Mouse (Mus musculus) limb, embryonic 11.5 days (tissue): ENCODE data around the gene Klk13. TPM values are rescaled to one million over a fixed set of nuclear protein-coding genes. Genes with fewer than 3 reads are reported as not detected.

Source experiments
- ATAC-seq: fragments of 200-750 bp; cut with Nextera tagmentation; 2 replicates; pipeline ENCODE4 v1.8.0; 2017; ENCODE audit warnings: low read depth; ENCODE audit not compliant: insufficient number of reproducible peaks, low FRiP score, low TSS enrichment
- DNase-seq: peaks from one replicate; pipeline ENCODE4 v3.0.0-alpha.2; 2015; ENCODE audit warnings: low spot score
- H3K27ac ChIP-seq: fragments of 300-500 bp; sonication (generic); replicated peaks from 2 replicates; pipeline ENCODE4 v1.5.1; 2014; ENCODE audit warnings: low read depth, mild to moderate bottlenecking, low read length
- H3K27me3 ChIP-seq: fragments of 300-500 bp; sonication (generic); 2 replicates; pipeline ENCODE4 v1.6.1; 2014; ENCODE audit warnings: mild to moderate bottlenecking, low read length, mixed read lengths; ENCODE audit not compliant: control insufficient read depth, insufficient read depth
- H3K36me3 ChIP-seq: fragments of 300-500 bp; sonication (generic); 2 replicates; pipeline ENCODE4 v1.6.1; 2014; ENCODE audit warnings: mild to moderate bottlenecking, low read length, moderate library complexity, mixed read lengths; ENCODE audit not compliant: control insufficient read depth, insufficient read depth
- H3K4me1 ChIP-seq: fragments of 300-500 bp; sonication (generic); 2 replicates; pipeline ENCODE4 v1.6.1; 2014; ENCODE audit warnings: low read length, mixed read lengths; ENCODE audit not compliant: control insufficient read depth, insufficient read depth
- H3K4me2 ChIP-seq: fragments of 300-500 bp; sonication (generic); 2 replicates; pipeline ENCODE4 v1.6.1; 2014; ENCODE audit warnings: low read depth, mild to moderate bottlenecking, moderate library complexity; ENCODE audit not compliant: severe bottlenecking
- H3K4me3 ChIP-seq: fragments of 300-500 bp; sonication (generic); 2 replicates; pipeline ENCODE4 v1.5.1; 2014; ENCODE audit warnings: low read depth, low read length
- H3K9ac ChIP-seq: fragments of 300-500 bp; sonication (generic); 2 replicates; pipeline ENCODE4 v1.6.1; 2014; ENCODE audit warnings: mild to moderate bottlenecking, low read length
- H3K9me3 ChIP-seq: fragments of 300-500 bp; sonication (generic); 2 replicates; pipeline ENCODE4 v1.6.1; 2016; ENCODE audit warnings: low read length; ENCODE audit not compliant: control insufficient read depth
- WGBS: fragments of 180-500 bp; shearing (Covaris S2); extraction: QIAGEN DNeasy Blood & Tissue Kit; methylation state at CpG from one replicate; pipeline ENCODE4 v1.1.7; 2014; 5-methylcytosine and 5-hydroxymethylcytosine counted together
- polyA plus RNA-seq: library from polyadenylated mRNA; unstranded; fragments of >200 nt; fragmentation: Nextera tagmentation; extraction: Ambion mirVana; gene quantifications from 2 replicates; pipeline ENCODE4 v1.2.1, GENCODE M21; 2014

Klk13 gene
- polyA plus RNA-seq, 1 experiment from 2014 or later = 1.0 TPM

GRCm38 (mm10) chr7:43752806-43753205 is 40.4 kb downstream of the Klk13 start:
- Histone ChIP-seq H3K9ac (no peak overlapping the region), H3K27me3 (no peaks in the 10 kb centered on the region), H3K36me3 (no peaks in the 10 kb centered on the region), H3K4me2 (no peak overlapping the region), H3K4me3 (no peak overlapping the region), H3K9me3 (no peaks in the 10 kb centered on the region), H3K27ac (no peak overlapping the region), H3K4me1 (no peaks in the 10 kb centered on the region)
- 71% methylated on average over 2 of the region's 2 CpGs for WGBS
- ATAC-seq = no peak
- no peak for DNase-seq

GRCm38 (mm10) chr7:43766484-43766883 is 54.1 kb downstream of the Klk13 start:
- no peak for ATAC-seq
- H3K4me1 ChIP-seq = no peaks in the 10 kb centered on the region
- H3K9ac ChIP-seq = no peak overlapping the region
- no peak for DNase-seq
- no peaks in the 10 kb centered on the region for H3K36me3 ChIP-seq
- H3K4me2 ChIP-seq = no peak overlapping the region
- no peak overlapping the region for H3K4me3 ChIP-seq
- no peak overlapping the region for H3K27ac ChIP-seq
- H3K27me3 ChIP-seq = no peaks in the 10 kb centered on the region
- 57% methylated on average over 8 of the region's 8 CpGs for WGBS
- no peaks in the 10 kb centered on the region for H3K9me3 ChIP-seq

- WGBS = 82% methylated on average over 4 of the region's 4 CpGs
- ATAC-seq (no peak), DNase-seq (no peak)
- H3K9me3 ChIP-seq = no peaks in the 10 kb centered on the region
- no peak within 1 kb of the TSS for H3K27ac ChIP-seq
- H3K4me2 ChIP-seq = no peak within 1 kb of the TSS
- H3K9ac ChIP-seq = no peak within 1 kb of the TSS
- H3K36me3 ChIP-seq = no peaks in the 10 kb centered on the region
- H3K4me3 ChIP-seq = no peak within 1 kb of the TSS
- H3K27me3 ChIP-seq = no peaks in the 10 kb centered on the region
- no peaks in the 10 kb centered on the region for H3K4me1 ChIP-seq
Observed at GRCm38 (mm10) chr7:43768597-43768996, 56.2 kb downstream of the Klk13 start, which contains the start of gene Klk12. Gene Klk12 (plus strand): TSS chr7:43768897.

GRCm38 (mm10) chr7:43769636-43770035 is 57.3 kb downstream of the Klk13 start:
- Histone ChIP-seq H3K9ac (no peak overlapping the region), H3K36me3 (no peaks in the 10 kb centered on the region), H3K4me3 (no peak overlapping the region), H3K9me3 (no peaks in the 10 kb centered on the region), H3K4me1 (no peaks in the 10 kb centered on the region), H3K27ac (no peak overlapping the region), H3K4me2 (no peak overlapping the region), H3K27me3 (no peaks in the 10 kb centered on the region)
- no peak for DNase-seq
- no peak for ATAC-seq
- 88% methylated on average over 8 of the region's 8 CpGs for WGBS

- no peak for ATAC-seq
- no peaks in the 10 kb centered on the region for H3K27me3 ChIP-seq
- H3K4me2 ChIP-seq = no peak overlapping the region
- no peak overlapping the region for H3K4me3 ChIP-seq
- H3K4me1 ChIP-seq = no peaks in the 10 kb centered on the region
- 91% methylated on average over 10 of the region's 10 CpGs for WGBS
- H3K27ac ChIP-seq = no peak overlapping the region
- H3K36me3 ChIP-seq = no peaks in the 10 kb centered on the region
- no peaks in the 10 kb centered on the region for H3K9me3 ChIP-seq
- no peak overlapping the region for H3K9ac ChIP-seq
- DNase-seq = peak; percentile 9
Observed at GRCm38 (mm10) chr7:43770701-43771100, 58.3 kb downstream of the Klk13 start.

- Histone ChIP-seq H3K9me3 (no peaks in the 10 kb centered on the region), H3K36me3 (no peaks in the 10 kb centered on the region), H3K4me1 (no peaks in the 10 kb centered on the region), H3K27ac (no peak overlapping the region), H3K4me2 (no peak overlapping the region), H3K27me3 (no peaks in the 10 kb centered on the region), H3K4me3 (no peak overlapping the region), H3K9ac (no peak overlapping the region)
- DNase-seq (no peak), ATAC-seq (no peak)
- WGBS = 97% methylated on average over 6 of the region's 6 CpGs
Observed at GRCm38 (mm10) chr7:43771916-43772315, 59.5 kb downstream of the Klk13 start.

GRCm38 (mm10) chr7:43772901-43773300 is 60.5 kb downstream of the Klk13 start:
- H3K27ac ChIP-seq = no peak overlapping the region
- no peak overlapping the region for H3K4me3 ChIP-seq
- no peaks in the 10 kb centered on the region for H3K27me3 ChIP-seq
- no peak overlapping the region for H3K4me2 ChIP-seq
- no peaks in the 10 kb centered on the region for H3K4me1 ChIP-seq
- ATAC-seq (no peak), DNase-seq (peak; percentile 7)
- H3K36me3 ChIP-seq = no peaks in the 10 kb centered on the region
- no peak overlapping the region for H3K9ac ChIP-seq
- H3K9me3 ChIP-seq = no peaks in the 10 kb centered on the region
- WGBS = 71% methylated on average over 3 of the region's 3 CpGs

GRCm38 (mm10) chr7:43774364-43774763 is 62.0 kb downstream of the Klk13 start, which contains the start of gene Klk11:
Gene Klk11 (plus strand): TSS chr7:43774604.
- H3K36me3 ChIP-seq = no peaks in the 10 kb centered on the region
- no peaks in the 10 kb centered on the region for H3K9me3 ChIP-seq
- no peaks in the 10 kb centered on the region for H3K27me3 ChIP-seq
- DNase-seq (peak; percentile 17), ATAC-seq (no peak)
- no peak within 1 kb of the TSS for H3K4me3 ChIP-seq
- WGBS = 87% methylated on average over 5 of the region's 5 CpGs
- H3K4me1 ChIP-seq = no peaks in the 10 kb centered on the region
- no peak within 1 kb of the TSS for H3K4me2 ChIP-seq
- no peak within 1 kb of the TSS for H3K27ac ChIP-seq
- no peak within 1 kb of the TSS for H3K9ac ChIP-seq

GRCm38 (mm10) chr7:43774802-43775201 is 62.4 kb downstream of the Klk13 start:
- Histone ChIP-seq H3K4me2 (no peak overlapping the region), H3K4me1 (no peaks in the 10 kb centered on the region), H3K4me3 (no peak overlapping the region), H3K27ac (no peak overlapping the region), H3K27me3 (no peaks in the 10 kb centered on the region), H3K9ac (no peak overlapping the region), H3K36me3 (no peaks in the 10 kb centered on the region), H3K9me3 (no peaks in the 10 kb centered on the region)
- 60% methylated on average over 6 of the region's 6 CpGs for WGBS
- ATAC-seq = no peak
- DNase-seq = no peak
